Mouse (Mus musculus): Measurements from ENCODE around the gene Sord.

The Sord gene

DNA sequence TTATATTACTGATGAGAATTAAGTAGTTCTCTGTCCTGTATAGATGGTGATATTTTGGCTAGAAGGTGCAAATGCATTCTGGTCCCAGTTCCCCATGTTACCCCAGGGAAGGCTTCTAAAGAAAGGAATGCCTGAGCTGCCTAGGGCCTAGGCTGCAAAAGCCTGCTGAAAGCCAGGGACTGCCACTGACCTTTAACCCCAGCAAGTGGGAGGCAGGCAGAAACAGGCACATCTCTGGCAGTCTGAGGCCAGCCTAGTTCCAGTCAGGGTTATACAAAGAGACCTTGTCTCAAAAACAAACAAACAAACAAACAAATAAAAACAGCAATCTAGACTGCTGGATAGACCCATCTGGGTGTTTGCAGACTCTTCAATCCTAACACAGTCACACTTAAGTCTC is 6.2 kb downstream of the Sord start:
- DNase-seq (ENCODE audit: low read depth, low spot score) = no peak

DNA sequence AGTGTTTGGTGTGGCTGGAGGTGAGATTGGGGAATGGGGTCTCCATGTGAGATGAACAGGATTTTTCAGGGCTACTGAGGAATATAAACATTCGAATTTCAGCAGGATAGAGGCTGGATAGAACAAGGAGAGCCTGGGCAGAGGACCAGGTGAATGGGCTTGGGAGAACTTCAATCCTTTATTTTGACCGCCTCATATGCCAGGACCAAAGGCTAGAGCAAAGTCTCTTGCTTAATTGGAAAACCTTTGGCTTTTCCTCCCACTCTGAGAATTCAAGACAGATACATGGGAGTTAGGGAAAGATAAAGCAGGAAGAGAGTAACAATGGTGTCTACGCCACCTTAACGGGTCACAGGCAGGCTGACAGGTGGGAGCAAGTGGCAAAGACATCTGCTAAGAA is 6.7 kb downstream of the Sord start:
- no peak for DNase-seq (ENCODE audit: low read depth, low spot score)

DNA sequence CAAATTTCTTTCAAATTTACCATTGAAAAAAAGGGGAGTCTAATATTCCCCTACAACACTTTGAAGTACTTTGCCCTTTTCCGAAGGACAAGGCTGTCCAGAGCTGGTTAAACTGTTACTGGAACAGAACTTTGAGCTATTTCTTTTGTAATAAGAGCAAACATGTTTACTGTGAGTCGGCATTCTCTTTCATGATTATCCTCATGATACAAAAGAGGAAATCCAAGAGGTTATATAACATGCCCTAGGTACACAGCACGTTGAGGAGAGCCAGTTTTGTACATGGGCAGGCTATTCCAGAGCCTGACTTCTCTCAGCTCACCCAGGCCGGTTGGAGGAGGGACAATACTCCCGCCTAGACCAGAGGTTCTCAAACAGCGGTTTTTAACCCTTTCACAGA is 7.4 kb downstream of the Sord start:
- DNase-seq (ENCODE audit: low read depth, low spot score) = no peak

- DNase-seq (ENCODE audit: low read depth, low spot score) = peak; percentile 82
Measured at GRCm38 (mm10) chr2:122243671-122244131, 9.2 kb downstream of the Sord start.

DNA sequence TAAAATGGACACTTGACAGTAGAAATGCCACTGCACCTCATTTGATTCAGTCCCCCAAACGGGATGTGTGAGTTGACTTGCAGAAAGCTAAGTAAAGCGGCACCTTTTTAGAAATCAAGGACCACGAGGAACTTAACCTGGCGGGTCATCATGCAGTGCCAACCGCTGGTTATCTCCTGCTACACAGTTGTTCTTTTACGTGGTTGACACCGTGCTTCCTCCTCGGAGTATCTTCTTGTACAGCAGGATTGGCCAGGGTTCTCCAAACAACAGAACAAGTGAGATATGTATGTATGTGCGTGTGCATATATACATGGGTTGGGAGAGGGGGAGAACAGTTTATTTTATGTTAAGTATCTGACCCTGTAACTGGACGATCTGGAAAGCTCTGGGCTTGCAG is 13.2 kb downstream of the Sord start:
- no peak for DNase-seq (ENCODE audit: low read depth, low spot score)

DNA sequence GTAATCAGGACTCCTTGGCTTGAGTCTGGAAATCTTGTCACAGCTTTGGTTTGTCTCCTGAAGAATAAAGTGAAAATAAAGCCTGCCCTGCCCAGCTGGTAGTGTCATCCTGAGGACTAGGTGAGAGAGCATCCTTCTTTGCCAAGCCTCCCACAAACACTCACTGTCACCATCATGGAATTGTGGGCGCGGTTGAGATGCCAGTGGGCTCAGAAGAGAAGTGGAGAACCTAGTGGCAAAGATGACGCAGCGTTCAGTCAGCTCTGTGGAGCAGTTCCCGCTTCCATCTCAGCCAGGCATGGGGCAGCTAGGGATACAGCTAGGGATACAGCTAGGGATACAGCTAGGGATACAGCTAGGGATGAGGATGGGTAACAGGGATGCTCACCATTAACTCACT is 21.4 kb downstream of the Sord start:
- no peak for DNase-seq (ENCODE audit: low read depth, low spot score)

- no peak for DNase-seq (ENCODE audit: low read depth, low spot score)
Measured at GRCm38 (mm10) chr2:122260729-122261128, 26.2 kb downstream of the Sord start.

DNA sequence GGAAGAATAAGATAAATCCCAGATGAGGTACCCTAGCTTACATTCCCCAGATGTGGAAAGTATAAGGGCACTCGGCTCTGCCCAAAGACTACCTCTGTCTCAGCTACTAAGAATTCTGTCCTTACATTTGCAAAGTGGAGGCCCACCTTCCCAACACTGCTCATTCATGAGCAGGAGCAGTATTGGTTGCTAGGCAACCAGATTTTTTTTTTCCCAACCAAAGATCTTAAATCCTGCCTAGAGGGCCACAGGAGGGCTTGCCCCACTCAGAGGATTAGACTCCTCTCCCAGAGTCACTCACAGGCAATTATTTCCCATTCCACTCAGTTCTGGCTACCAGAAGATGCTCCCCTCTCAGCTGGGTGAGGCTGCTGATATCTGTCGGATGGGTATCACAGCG is 30.1 kb downstream of the Sord start:
- no peak for DNase-seq (ENCODE audit: low read depth, low spot score)

DNA sequence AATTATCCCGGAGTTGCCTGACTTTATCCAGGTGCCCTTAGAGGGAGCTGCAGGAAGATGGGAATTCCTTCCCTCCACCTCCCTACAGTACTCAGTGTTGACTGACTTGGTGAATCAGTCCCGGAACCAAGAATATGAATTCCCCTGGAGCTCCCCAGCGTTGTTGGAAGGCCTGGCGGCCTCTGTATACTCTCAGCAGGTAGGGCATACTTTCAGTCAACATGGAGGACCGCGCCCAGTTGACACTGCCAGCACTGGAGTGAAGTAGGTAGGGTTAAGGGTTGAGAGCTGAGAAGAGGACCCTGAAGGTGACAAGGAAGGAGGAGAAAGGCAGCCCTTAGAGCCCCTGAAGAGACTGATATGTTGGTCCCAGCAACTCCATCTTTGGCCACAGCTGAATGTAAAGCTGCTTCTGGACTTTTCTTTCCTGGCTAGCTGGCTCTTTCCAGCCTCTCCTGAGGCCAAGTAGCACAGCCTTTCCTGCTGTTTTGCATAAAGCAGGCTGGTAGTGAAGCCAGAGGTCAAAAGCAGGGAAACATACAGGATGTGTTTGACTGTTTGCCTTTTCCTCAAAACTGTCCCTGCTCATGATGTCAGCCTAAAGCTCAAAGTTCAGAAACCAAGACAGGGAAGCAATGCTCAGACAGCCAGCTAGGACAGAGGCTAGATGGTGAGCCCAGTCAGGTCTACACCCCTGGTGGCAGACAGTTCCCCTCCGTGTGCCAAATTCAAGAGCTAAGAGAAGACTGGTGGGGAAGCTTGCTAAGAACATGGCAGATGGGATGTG is 32.1 kb downstream of the Sord start:
- no peak for DNase-seq (ENCODE audit: low read depth, low spot score)

DNA sequence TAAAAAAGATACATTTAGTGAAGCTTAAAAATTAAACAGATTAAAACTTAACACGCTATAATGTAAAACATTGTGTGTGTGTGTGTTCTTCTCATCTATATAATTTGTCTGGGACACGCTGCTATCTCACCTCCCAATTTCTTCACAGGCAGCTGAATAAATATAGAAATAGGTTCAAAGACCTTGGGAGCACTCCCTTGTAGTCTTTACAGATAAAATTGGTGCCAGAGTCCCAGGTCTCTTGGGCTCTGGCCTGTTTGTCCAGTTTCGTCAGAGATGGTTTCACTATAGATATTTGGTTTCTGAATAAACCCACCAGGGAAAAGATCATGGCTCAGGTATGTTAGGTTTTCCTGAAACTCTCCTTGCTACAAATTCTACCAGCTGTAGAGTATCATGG is 44.2 kb downstream of the Sord start:
- DNase-seq (ENCODE audit: low read depth, low spot score) = no peak

DNA sequence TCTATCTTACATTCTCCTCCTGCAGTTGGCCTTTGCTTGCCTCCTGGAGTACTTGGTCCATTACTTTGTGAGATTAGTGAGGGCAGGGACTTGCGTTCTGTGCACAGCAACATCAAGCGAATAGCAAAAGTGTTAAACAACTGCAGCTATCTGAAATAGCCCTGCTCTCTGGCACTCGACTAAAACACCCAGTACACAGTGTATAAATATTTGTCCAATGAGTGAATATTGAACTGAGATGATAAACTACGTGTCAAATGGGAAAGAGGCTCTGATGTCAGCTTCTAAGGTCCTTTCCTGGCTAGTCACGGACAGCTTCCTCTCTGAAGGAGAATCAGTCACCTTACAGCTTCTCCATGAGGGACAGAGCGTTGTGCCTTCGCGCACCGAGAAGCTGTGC is 49.5 kb downstream of the Sord start:
- no peak for DNase-seq (ENCODE audit: low read depth, low spot score)

DNA sequence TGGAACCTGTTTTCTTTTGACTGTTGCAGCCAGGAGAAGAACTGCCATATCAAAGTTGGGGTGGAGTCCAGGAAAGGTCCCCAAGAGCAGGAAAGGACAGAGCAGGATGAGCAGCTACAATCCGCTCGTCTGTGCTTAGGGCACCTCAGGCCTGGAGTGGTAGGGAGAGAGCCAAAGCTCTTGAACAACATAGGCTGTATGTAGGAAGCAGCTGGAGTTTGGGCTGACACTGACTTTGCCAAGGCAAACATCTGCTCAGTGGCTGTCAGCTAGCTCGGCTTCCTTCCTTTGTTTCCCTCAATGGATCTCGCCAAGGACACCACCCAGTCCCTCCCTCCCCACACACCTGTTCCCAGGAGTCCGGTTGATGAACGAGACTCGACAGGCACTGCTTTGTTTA is 51.6 kb downstream of the Sord start:
- no peak for DNase-seq (ENCODE audit: low read depth, low spot score)

GRCm38 (mm10) chr2:122294916-122295315 is 60.4 kb downstream of the Sord start:
- DNase-seq (ENCODE audit: low read depth, low spot score) = no peak

- no peak for DNase-seq (ENCODE audit: low read depth, low spot score)
Measured at GRCm38 (mm10) chr2:122297271-122298095, 62.9 kb downstream of the Sord start.

DNA sequence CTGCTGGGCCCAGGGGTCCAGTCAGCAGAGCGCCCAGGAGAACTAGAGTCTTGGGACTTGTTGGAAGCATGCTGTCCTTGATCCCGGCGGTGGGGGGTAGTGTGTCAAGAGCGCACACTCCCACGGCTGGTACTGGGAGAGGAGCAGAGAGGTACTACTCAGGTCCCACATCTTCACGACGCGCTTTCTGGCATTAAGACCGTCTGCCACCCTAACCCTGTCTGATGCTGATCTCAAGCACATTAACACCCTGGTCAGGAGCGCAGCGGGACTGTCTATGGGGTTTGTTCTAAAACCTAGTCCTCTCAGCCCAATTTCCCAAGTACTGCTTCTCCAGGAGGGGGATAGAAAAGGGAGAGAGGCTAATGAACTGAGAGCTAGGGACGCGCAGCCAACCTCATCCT is 63.5 kb downstream of the Sord start, which contains the start of gene Duox2:
TSS of gene Duox2 (minus strand) at position 354 of the 404 bp plus-strand sequence.
- peak; percentile 21 for DNase-seq (ENCODE audit: low read depth, low spot score)

DNA sequence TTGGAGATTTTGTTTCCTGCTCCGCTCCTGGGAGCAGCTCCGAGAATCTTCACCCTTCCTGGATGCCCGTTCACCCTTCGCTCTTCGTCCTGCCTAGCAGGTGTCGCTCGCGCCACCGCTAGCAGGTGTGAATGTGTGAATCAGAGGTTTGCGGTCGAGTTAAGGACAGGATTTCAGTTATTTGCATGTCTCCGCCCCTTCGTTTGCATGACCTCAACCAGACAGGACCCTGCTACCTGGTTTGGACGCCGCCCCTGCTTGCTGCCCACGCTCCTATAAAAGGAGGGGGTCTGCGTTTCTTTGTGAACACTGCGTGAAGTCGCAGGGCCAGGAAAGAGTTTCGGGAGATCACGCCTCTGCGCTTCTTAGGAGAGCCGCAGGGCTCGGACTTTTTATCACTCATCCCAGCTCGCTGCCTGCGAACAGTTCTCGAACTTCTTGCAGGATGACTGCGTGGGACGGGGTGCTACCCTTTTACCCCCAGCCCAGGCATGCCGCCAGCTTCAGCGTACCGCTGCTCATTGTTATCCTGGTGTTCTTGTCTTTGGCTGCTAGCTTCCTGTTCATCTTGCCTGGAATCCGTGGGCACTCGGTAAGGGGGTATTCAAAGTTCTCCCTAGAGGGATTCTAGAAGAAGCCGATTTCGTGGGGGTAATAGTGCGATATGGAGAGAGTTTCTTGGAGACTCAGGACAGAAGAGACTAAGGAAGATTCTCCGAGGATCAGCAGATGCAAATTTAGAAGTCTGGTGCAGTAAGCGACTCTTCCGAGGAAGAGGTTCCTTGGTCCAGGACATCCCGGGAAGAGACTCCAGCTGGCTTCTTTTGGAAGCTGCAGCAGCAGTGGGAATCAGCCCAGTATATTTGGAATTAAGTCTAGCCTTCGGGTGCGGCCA is 64.3 kb downstream of the Sord start, which contains the start of gene Duoxa2:
TSS of gene Duoxa2 (plus strand) at position 305 of the 895 bp plus-strand sequence.
- DNase-seq (ENCODE audit: low read depth, low spot score) = peak; percentile 62

GRCm38 (mm10) chr2:122299911-122300655 is 65.5 kb downstream of the Sord start:
- peak; percentile 24 for DNase-seq (ENCODE audit: low read depth, low spot score)

- no peak for DNase-seq (ENCODE audit: low read depth, low spot score)
Measured at GRCm38 (mm10) chr2:122300656-122301020, 66.1 kb downstream of the Sord start.

- DNase-seq (ENCODE audit: low read depth, low spot score) = peak; percentile 70
Measured at GRCm38 (mm10) chr2:122301081-122301920, 66.8 kb downstream of the Sord start.
